Mouse (Mus musculus) MEL (cell line): ENCODE data around the gene Dhx35. TPM values are rescaled to one million over a fixed set of nuclear protein-coding genes. Genes with fewer than 3 reads are reported as not detected.

ENCODE experiments used
- DNase-seq: peaks from one replicate; pipeline ENCODE4 v3.0.0; 2011; ENCODE audit warnings: low read depth, low spot score
- H3K27ac ChIP-seq: 2 replicates; pipeline ENCODE4 v1.5.1; 2012; ENCODE audit warnings: low read depth, mild to moderate bottlenecking, control low read depth, low read length, moderate library complexity; ENCODE audit not compliant: control insufficient read depth
- H3K27me3 ChIP-seq, 2 experiments: fragments of 150-350 bp in 1 of 2; sonication (generic) in 1 of 2; 2 replicates each; pipeline ENCODE4 v1.6.1; 2012; ENCODE audit warnings: low read length in 2 of 2, mild to moderate bottlenecking in 2 of 2, improper control_type of control experiment in 1 of 2, moderate library complexity in 1 of 2; ENCODE audit not compliant: insufficient read depth in 2 of 2, control insufficient read depth in 1 of 2
- H3K36me3 ChIP-seq, 2 experiments: 2 replicates each; pipeline ENCODE4 v1.6.1; 2012 to 2014; ENCODE audit warnings: low read length in 2 of 2, improper control_type of control experiment in 1 of 2, inconsistent platforms in 1 of 2, mild to moderate bottlenecking in 1 of 2; ENCODE audit not compliant: insufficient read depth in 2 of 2, control insufficient read depth in 1 of 2
- H3K4me1 ChIP-seq, 2 experiments: fragments of 150-350 bp in 1 of 2; sonication (generic) in 1 of 2; 2 replicates each; pipeline ENCODE4 v1.6.1; 2012; ENCODE audit warnings: low read length in 2 of 2, improper control_type of control experiment in 1 of 2, mild to moderate bottlenecking in 1 of 2; ENCODE audit not compliant: insufficient read depth in 2 of 2, control insufficient read depth in 1 of 2
- H3K4me3 ChIP-seq, 2 experiments: fragments of 150-350 bp in 1 of 2; sonication (generic) in 1 of 2; 2 replicates each; pipeline ENCODE4 v1.5.1; 2012; ENCODE audit warnings: low read depth in 2 of 2, low read length in 2 of 2, mild to moderate bottlenecking in 2 of 2, moderate library complexity in 2 of 2, control low read depth in 1 of 2, improper control_type of control experiment in 1 of 2; ENCODE audit not compliant: control insufficient read depth in 1 of 2, insufficient read depth in 1 of 2
- H3K79me2 ChIP-seq: 2 replicates; pipeline ENCODE4 v1.6.1; 2012; ENCODE audit warnings: mild to moderate bottlenecking, low read length, moderate library complexity; ENCODE audit not compliant: control insufficient read depth, poor library complexity, insufficient read depth
- H3K9ac ChIP-seq: 2 replicates; pipeline ENCODE4 v1.6.1; 2012; ENCODE audit warnings: low read depth, mild to moderate bottlenecking, control low read depth, low read length, moderate library complexity; ENCODE audit not compliant: control insufficient read depth, poor library complexity, severe bottlenecking
- H3K9me3 ChIP-seq: fragments of 150-350 bp; sonication (generic); replicated peaks from 2 replicates; pipeline ENCODE4 v1.6.1; 2012; ENCODE audit warnings: mild to moderate bottlenecking, low read length, improper control_type of control experiment, moderate library complexity; ENCODE audit not compliant: insufficient read depth
- BHLHE40 ChIP-seq: IDR thresholded peaks from 2 replicates; pipeline ENCODE4 v1.6.1; 2012; ENCODE audit warnings: low read depth, mild to moderate bottlenecking, inconsistent platforms, low read length, improper control_type of control experiment, borderline replicate concordance
- ELF1 ChIP-seq: IDR thresholded peaks from 2 replicates; pipeline ENCODE4 v1.6.1; 2014; ENCODE audit warnings: low read depth, mild to moderate bottlenecking, inconsistent platforms, low read length, improper control_type of control experiment, moderate library complexity
- MAFK ChIP-seq: IDR thresholded peaks from 2 replicates; pipeline ENCODE4 v1.6.1; 2011; ENCODE audit warnings: low read depth, mild to moderate bottlenecking, low read length, improper control_type of control experiment, borderline replicate concordance
- MEF2A ChIP-seq: IDR thresholded peaks from 2 replicates; pipeline ENCODE4 v1.6.1; 2014; ENCODE audit warnings: low read depth, mild to moderate bottlenecking, inconsistent platforms, low read length, improper control_type of control experiment; ENCODE audit not compliant: poor library complexity, insufficient replicate concordance, severe bottlenecking; ENCODE audit errors: extremely low read depth
- NRF1 ChIP-seq: IDR thresholded peaks from 2 replicates; pipeline ENCODE4 v1.6.1; 2014; ENCODE audit warnings: low read depth, mild to moderate bottlenecking, inconsistent platforms, low read length, improper control_type of control experiment, moderate library complexity; ENCODE audit not compliant: poor library complexity, insufficient read depth, severe bottlenecking
- ZKSCAN1 ChIP-seq: IDR thresholded peaks from 2 replicates; pipeline ENCODE4 v1.6.1; 2012; ENCODE audit warnings: low read depth, mild to moderate bottlenecking, inconsistent platforms, low read length, improper control_type of control experiment, moderate library complexity
- polyA plus RNA-seq, 2 experiments: library from polyadenylated mRNA; stranded (reverse) in 1 of 2; unstranded in 1 of 2; fragments of >175 nt in 1 of 2; fragments of >200 nt in 1 of 2; gene quantifications; 2 replicates each; pipeline versions ENCODE4 v1.2.1 to v1.2.4; 2012; ENCODE audit warnings: low replicate concordance in 2 of 2, low read depth in 1 of 2; ENCODE audit not compliant: insufficient read length in 2 of 2, insufficient read depth in 1 of 2, missing spikeins in 1 of 2
- total RNA-seq: library from RNA; depleted of rRNA; stranded (reverse); fragments of 300-350 nt; gene quantifications from 2 replicates; pipeline ENCODE4 v1.2.3, GENCODE M21; 2012; rRNA removed

Gene Dhx35
- total and polyA plus RNA-seq, 3 experiments = 18.5 to 23.6 TPM; not detected in 1

DNA sequence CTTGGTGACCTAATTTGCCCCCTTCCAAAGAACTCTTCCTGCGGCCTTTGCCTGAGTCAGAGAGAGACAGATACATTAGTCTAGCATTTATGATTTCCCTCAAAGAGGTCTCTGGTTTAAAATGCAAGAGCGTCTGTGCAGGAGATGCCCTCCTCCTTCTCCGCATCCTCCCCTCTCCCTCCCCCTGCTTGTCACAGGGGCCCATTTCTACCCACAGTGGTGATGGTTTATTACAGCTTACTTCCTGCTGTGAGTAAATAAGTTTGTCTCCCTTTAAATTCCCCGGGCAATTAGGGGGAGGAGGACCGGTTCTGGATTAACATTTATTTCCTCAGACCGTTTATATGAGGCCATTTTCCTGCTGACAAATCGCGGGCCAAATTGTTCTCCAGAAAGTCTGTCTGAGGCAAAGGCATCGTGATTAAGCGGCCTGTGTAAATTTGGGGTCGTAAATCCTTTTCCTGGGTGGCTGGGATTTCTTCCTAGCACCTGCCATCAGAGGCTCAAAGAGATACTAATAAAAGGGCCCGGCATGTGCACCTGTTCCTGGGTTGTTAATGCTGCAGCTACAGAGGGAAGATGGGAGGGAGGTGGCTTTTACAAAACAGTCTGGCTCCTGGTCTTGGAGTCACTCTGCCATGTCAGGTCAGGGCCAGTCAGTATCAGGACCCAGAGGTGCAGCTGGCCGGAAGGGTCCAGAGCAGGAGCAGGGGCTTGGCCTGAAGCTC is 104.0 kb downstream of the Dhx35 start:
- H3K79me2 ChIP-seq = no peaks in the 10 kb centered on the region
- no peak overlapping the region for H3K27ac ChIP-seq
- no peaks in the 10 kb centered on the region for H3K9me3 ChIP-seq
- DNase-seq = no peak
- H3K4me1 ChIP-seq = no peaks in the 10 kb centered on the region
- no peaks in the 10 kb centered on the region for H3K36me3 ChIP-seq
- TF ChIP-seq ZKSCAN1 (no peak), BHLHE40 (no peak), MAFK (no peak), ELF1 (no peak), MEF2A (no peak), NRF1 (no peak)
- TF ChIP-seq, all 39 proteins: peak for 0
- Histone ChIP-seq H3K4me3 (no peak overlapping the region), H3K27me3 (no peaks in the 10 kb centered on the region), H3K9ac (no peak overlapping the region)

Other genes starting within 250 kb of the Dhx35 start
- gene Slc32a1, start 184.0 kb upstream of the Dhx35 start, total RNA-seq = not detected in 2 replicates
- not detected for gene Slc32a1, start 184.0 kb upstream of the Dhx35 start, polyA plus RNA-seq
- gene Actr5, start 169.9 kb upstream of the Dhx35 start, total RNA-seq = 16.2 and 17.0 TPM in 2 replicates
- 10 to 100 TPM in 1 of 2 experiments, not detected in 1; 20.8 TPM for gene Actr5, start 169.9 kb upstream of the Dhx35 start, polyA plus RNA-seq
- gene Ppp1r16b, start 129.4 kb upstream of the Dhx35 start, total RNA-seq = under 0.01 and 0.03 TPM in 2 replicates
- gene Ppp1r16b, start 129.4 kb upstream of the Dhx35 start, polyA plus RNA-seq = under 1 TPM in 1 of 2 experiments, not detected in 1; 0.67 TPM
- gene Fam83d, start 26.7 kb upstream of the Dhx35 start, total RNA-seq = 2.6 and 3.4 TPM in 2 replicates
- gene Fam83d, start 26.7 kb upstream of the Dhx35 start, polyA plus RNA-seq = 1 to 10 TPM in 1 of 2 experiments, not detected in 1; 5.2 TPM